Mouse (Mus musculus): Measurements from ENCODE around the gene Olfr222.

GRCm38 (mm10) chr11:59530221-59530620 is 45.8 kb downstream of the Olfr222 start:
- TF ChIP-seq MAFK (IDR thresholded peaks at IDR 0.05; ENCODE audit: insufficient read depth, low read depth, low read length) = no peak
- TF ChIP-seq ZC3H11A (IDR thresholded peaks at IDR 0.05; ENCODE audit: borderline replicate concordance, low read depth, low read length) = no peak
